Mouse (Mus musculus): ENCODE measurements around the gene Hsd17b2.

DNA sequence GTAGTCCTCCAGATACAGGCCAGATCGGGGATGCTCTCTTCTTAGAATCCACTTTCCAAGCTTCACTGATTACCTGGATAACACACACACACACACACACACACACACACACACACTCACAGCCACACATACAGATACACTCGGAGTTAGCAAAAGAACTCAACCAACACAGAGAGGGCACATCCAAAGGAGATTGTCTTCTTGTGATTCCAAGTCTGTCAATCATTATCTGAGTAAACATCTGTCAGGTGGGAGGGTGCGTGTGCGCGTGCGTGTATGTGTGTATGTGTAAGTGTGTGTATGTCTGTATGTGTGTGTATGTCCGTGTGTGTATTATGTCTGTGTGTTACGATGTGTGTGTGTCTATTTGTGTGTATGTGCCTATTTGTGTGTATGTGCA is 458 bp upstream of the Hsd17b2 start:
- TF ChIP-seq POLR2A (IDR thresholded peaks at IDR 0.05; ENCODE audit: low read depth, low read length) = no peak
- no peak for TF ChIP-seq CTCF (IDR thresholded peaks at IDR 0.05; ENCODE audit: extremely low read depth, insufficient read length, insufficient replicate concordance, low read depth, low read length)

Data from small intestine, adult 2 months (tissue).